Mouse (Mus musculus) left cerebral cortex, adult 2 months (tissue): ENCODE measurements around the gene Midn. TPM values are rescaled to one million over a fixed set of nuclear protein-coding genes. Genes with fewer than 3 reads are reported as not detected.
A peak's percentile ranks its signal among the peaks of the same experiment; 100 is the strongest.

Experiments
- DNase-seq, 2 experiments: peaks; one replicate each; pipeline ENCODE4 v3.0.0; 2021 to 2022; ENCODE audit warnings: low spot score in 2 of 2, mixed read lengths in 1 of 2; ENCODE audit errors: extremely low spot score in 1 of 2
- H3K27ac ChIP-seq: fragments of 200-600 bp; 2 replicates; pipeline ENCODE4 v1.8.1; 2022
- H3K4me3 ChIP-seq: fragments of 200-600 bp; 2 replicates; pipeline ENCODE4 v1.8.1; 2022
- CTCF ChIP-seq: fragments of 200-600 bp; IDR thresholded peaks from 2 replicates; pipeline ENCODE4 v1.8.1; 2022; ENCODE audit warnings: antibody characterized with exemption, mild to moderate bottlenecking, moderate library complexity
- intact Hi-C: fragments of 180-260 bp; cut with DNase I; formaldehyde crosslinking; loops from one replicate; pipeline ENCODE4 v1.15.1; 2025
- total RNA-seq, 2 experiments: library from RNA; stranded (reverse); gene quantifications; 2 replicates each; pipeline ENCODE4 v1.2.3; 2021

Gene Midn
- total RNA-seq, 2 experiments from 2014 or later, result 80.7 to 127 TPM

DNA sequence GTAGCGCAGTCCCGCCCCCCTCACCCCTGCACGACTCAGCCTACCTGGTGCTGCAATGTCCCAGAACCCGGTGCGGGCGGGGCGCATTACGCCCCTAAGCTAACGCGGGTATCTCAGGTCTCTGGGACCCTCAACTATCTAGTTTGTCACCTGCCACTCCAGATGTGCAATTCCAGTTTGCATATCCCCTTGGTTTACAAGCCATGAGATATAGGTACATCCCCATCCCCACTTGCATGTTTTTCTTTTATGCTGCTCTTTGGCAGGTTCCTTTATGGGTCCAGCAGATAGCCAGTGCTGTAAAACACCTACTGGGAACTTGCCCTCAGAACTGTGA lies 8.7 kb upstream of the Midn start:
- no peak for DNase-seq
- intact Hi-C loops, result loop anchor here (1.0 kb wide), 1 partner anchor 22 kb away; no protein-coding TSS in a partner anchor
- peak overlapping the region; percentile 73 for H3K4me3 ChIP-seq
- H3K27ac ChIP-seq, result peak overlapping the region; percentile 99
- TF ChIP-seq CTCF, result no peak

GRCm38 (mm10) chr10:80139975-80140665 lies 8.0 kb upstream of the Midn start:
- intact Hi-C loops, result loop anchor here (1.0 kb wide), 1 partner anchor 23 kb away; no protein-coding TSS in a partner anchor
- no peak overlapping the region for H3K4me3 ChIP-seq
- TF ChIP-seq CTCF, result no peak
- no peak for DNase-seq
- H3K27ac ChIP-seq, result peak overlapping the region; percentile 99; the same call in 1 of the 2 replicates

DNA sequence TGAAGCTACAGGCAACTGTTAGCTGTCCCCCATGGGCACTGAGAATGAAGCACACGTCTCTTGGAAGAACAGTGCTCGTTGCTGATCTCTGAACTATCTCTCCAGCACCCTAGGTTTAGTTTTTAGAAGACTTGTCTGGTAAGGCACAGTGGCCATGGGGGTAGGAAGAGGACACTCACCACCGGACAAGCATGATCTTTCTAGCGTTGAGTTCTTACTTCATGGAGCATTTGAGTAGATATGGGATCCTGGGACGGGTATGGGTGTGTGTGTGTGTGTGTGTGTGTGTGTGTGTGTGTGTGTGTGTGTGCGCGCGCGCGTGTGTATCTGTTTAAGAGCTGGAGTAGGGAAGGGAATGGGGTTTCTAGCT lies 7.4 kb upstream of the Midn start, which contains the start of gene Cbarp:
Cbarp (minus strand) TSS at position 170 of the 370 bp plus-strand sequence.
- peak within 1 kb of the TSS; percentile 99 for H3K27ac ChIP-seq
- no peak for TF ChIP-seq CTCF
- no peak for DNase-seq
- intact Hi-C loops, result no loop called here
- peak within 1 kb of the TSS; percentile 68 for H3K4me3 ChIP-seq

DNA sequence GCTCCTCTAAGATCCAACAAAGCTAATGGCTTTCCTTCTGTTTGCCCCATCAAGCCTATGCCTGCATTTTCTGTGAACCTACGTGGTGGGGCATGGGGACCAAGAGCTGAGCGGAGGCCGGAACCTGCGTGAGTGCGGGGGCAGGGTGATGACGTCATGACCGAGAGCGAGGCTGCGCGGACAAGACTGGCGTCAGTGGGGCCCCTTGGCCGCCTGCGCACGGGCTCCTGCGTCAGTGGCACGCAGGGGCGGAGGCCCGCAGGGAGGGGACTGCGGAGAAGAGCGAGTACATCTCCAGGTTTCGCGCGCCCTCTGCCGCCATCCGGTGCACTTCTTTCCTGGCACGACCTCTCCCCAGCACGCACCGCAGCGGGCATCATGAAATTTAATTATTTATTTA lies 6.8 kb upstream of the Midn start:
- Histone ChIP-seq H3K4me3 (peak overlapping the region; percentile 68), H3K27ac (peak overlapping the region; percentile 96)
- intact Hi-C loops, result no loop called here
- peak; percentile 62 for TF ChIP-seq CTCF
- peak; percentile 98 to 99 for DNase-seq

- no peak for TF ChIP-seq CTCF
- Histone ChIP-seq H3K27ac (peak overlapping the region; percentile 96), H3K4me3 (peak overlapping the region; percentile 68)
- peak; percentile 89 to 94 for DNase-seq
- intact Hi-C loops, result no loop called here
Observed at GRCm38 (mm10) chr10:80141786-80142529, 6.1 kb upstream of the Midn start.

- TF ChIP-seq CTCF, result no peak
- peak overlapping the region; percentile 68 for H3K4me3 ChIP-seq
- intact Hi-C loops, result no loop called here
- peak overlapping the region; percentile 96 for H3K27ac ChIP-seq
- DNase-seq, result no peak
Observed at GRCm38 (mm10) chr10:80142530-80142925, 5.5 kb upstream of the Midn start.

DNA sequence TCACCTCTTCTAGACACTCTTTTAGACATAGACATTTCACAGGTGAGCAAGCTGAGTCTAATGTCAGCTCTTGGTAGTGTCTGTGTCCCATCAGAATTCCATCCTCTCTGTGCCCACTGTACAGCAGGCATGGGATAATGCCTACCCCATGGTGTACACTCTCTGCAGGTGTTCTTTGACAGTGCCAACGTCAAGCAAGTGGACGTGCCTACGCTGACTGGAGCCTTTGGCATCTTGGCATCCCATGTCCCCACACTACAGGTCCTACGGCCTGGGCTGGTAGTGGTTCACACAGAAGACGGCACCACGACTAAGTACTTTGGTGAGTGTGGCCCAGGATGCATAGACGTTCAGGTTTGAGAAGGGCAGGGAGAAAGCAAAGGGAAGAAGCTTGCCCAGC lies 4.4 kb upstream of the Midn start:
- TF ChIP-seq CTCF, result no peak
- Histone ChIP-seq H3K4me3 (peak overlapping the region; percentile 68), H3K27ac (no peak overlapping the region)
- no peak for DNase-seq
- intact Hi-C loops, result no loop called here

DNA sequence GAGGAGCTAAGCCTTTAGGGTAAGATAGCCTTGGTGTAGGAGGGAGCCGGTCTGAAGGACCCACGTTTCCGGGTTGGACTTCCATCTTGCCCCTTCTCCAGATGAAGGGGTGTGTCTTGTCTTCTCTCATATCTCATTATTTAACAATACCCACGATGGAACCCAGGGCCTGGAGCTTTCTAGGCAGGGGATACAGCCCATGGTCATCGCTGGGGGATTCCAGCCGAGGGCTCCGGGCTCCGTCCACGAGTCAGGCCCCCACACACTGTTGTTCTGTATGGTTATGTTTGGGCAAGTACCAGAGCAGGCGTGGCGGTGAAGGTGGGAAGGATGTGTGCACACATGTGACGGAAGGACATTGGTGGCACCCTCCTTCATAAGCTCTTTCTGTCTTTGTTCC lies 3.9 kb upstream of the Midn start:
- TF ChIP-seq CTCF, result no peak
- DNase-seq, result no peak
- H3K27ac ChIP-seq, result no peak overlapping the region
- intact Hi-C loops, result no loop called here
- peak overlapping the region; percentile 68; the same call in 1 of the 2 replicates for H3K4me3 ChIP-seq

- peak overlapping the region; percentile 14; the same call in 1 of the 2 replicates for H3K4me3 ChIP-seq
- peak in 1 of 2 experiments; percentile 74 for DNase-seq
- intact Hi-C loops, result no loop called here
- peak; percentile 84 for TF ChIP-seq CTCF
- peak overlapping the region; percentile 76 for H3K27ac ChIP-seq
Observed at GRCm38 (mm10) chr10:80144864-80145838, 2.9 kb upstream of the Midn start.

DNA sequence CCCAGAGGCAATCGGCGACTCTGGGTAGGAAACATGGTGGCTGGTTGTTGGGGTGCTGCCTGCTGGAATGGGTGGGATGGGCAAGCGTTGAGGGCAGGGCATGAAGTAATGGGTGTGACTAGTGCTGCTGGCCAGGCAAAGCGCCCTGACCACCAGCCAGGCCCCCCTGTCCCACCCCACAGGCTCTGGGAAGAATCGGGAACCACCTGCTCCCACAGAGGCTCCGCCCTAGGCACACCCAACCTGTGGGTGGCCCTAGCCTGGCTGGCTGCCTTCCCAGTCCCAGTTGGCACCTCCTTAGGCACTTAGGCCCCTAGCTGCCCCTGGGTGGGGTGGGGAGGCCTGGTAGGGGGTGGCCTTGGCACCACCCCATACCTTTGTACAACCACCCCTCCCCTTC lies 2.2 kb upstream of the Midn start:
- intact Hi-C loops, result no loop called here
- DNase-seq, result peak in 1 of 2 experiments; percentile 36
- Histone ChIP-seq H3K4me3 (no peak overlapping the region), H3K27ac (peak overlapping the region; percentile 76)
- TF ChIP-seq CTCF, result no peak

DNA sequence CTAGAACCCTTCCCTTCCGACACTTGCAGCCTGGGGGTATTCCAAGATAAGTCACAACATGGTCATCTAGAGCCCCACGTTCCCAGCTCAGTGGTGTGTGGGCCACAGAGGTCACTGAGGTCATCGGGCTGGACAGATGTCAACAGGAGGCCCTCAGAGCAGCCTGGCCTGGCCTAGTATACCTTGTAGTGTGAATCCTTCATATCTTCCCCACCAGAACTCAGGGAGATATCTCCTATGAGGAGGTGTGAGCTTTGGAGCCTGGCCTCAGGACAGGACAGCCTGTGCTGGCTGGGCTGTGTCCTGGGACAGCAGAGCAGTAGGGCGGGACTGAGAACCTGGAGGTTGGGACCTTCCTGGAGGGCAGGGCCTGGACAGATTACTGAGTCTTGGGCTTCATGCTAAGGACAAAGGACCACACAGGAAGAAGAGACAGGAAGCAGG lies 1.5 kb upstream of the Midn start:
- Histone ChIP-seq H3K4me3 (no peak overlapping the region), H3K27ac (peak overlapping the region; percentile 76; the same call in 1 of the 2 replicates)
- TF ChIP-seq CTCF, result no peak
- no peak for DNase-seq
- intact Hi-C loops, result no loop called here
